ENCODE assay signal across 14 mouse cellular contexts in the genomic region with DNA sequence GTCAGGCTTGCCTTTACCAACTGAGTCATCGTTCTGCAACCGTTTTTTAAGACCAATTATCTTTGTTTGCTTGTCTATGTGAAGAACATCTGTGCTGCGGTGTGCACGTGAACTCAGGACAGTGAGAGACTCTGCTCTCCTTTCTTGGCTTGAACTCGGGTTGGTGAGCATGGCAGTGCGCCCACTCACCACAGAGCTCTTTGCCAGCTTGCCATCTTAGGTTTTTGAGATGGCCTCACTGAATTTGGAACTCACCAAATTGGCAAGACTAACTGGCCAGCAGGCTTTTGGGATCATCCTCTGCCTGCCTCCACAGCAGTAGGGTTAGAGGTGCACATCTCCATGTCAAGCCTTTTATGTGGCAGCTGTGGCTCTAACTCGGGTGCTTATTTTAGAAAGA. TPM values are rescaled to one million over a fixed set of nuclear protein-coding genes. Genes with fewer than 3 reads are reported as not detected.
"Had no signal": no experiment of that assay in that cellular context is flagged by ENCODE, and none has a peak within 500 bp of the region (broad histone marks: within the 10 kb centered on the region; RNA-seq: fewer than 3 reads in every experiment).

No protein-coding gene starts in this region.

- H3K27ac ChIP-seq: left cerebral cortex, adult 2 months; limb, embryonic 10.5 days; liver, embryonic 13.5 days; midbrain, embryonic 12.5 days; neural tube, embryonic 13.5 days; stomach, embryonic 15.5 days had no signal

- DNase-seq: kidney, postnatal 10 days; kidney, postnatal 4 days; liver, embryonic 13.5 days; liver, postnatal 0 days; right cerebral cortex, postnatal 14 days; thymus, adult 2 months; thymus, postnatal 36 days had no signal

- H3K27me3 ChIP-seq: liver, embryonic 13.5 days; midbrain, embryonic 12.5 days; neural tube, embryonic 13.5 days; stomach, embryonic 15.5 days had no signal

- H3K4me1 ChIP-seq: limb, embryonic 10.5 days; liver, embryonic 13.5 days; midbrain, embryonic 12.5 days; neural tube, embryonic 13.5 days; stomach, embryonic 15.5 days had no signal

- H3K4me3 ChIP-seq: left cerebral cortex, adult 2 months; limb, embryonic 10.5 days; liver, embryonic 13.5 days; midbrain, embryonic 12.5 days; neural tube, embryonic 13.5 days; stomach, embryonic 15.5 days had no signal

- ATAC-seq: liver, postnatal 0 days; midbrain, embryonic 16.5 days had no signal

RNA-seq across cellular contexts. Expression of gene Casq1, which starts 41.9 kb away (rescaled TPM):
- total RNA-seq: megakaryocyte-erythroid progenitor cell, adult 5-6 weeks had no signal
